Mouse (Mus musculus) 3T3-L1 (cell line): ENCODE data around the gene Marcks.
"Not testable (repeated sequence)": the region's sequence is repeated elsewhere in the genome, so short reads cannot be mapped to it uniquely, and the experiment has no call there.

ENCODE experiments used
- DNase-seq: peaks from one replicate; pipeline ENCODE4 v3.0.0-alpha.2; 2015; ENCODE audit warnings: low read depth, low spot score

Gene Marcks

DNA sequence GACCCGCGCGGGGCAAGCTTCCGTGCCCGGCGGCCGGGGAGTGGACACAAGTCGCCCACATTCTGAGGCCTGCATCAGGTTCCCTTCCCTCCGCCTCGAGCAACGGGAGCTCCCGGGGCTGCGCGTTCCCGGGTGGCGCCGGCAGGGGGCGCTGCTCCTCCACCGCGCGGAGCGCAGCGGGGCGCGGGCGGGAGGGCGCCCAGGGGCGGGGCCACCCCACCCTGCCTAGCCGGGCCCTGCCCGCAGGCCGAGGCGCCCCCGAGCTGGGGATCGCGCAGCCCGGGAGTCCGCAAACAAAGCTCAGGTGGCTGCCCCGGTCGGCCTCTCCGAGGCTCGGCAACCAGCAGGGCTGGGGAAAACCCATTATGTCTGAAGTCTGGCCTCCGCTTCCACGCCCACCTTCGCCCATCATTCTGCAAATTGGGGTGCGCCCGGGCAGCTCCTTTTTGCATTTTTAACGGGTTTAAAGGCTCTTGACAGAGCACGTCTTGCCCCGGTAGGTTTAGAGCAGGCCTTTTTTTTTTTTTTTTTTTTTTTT is 1.7 kb downstream of the Marcks start:
- peak; percentile 83 for DNase-seq

DNA sequence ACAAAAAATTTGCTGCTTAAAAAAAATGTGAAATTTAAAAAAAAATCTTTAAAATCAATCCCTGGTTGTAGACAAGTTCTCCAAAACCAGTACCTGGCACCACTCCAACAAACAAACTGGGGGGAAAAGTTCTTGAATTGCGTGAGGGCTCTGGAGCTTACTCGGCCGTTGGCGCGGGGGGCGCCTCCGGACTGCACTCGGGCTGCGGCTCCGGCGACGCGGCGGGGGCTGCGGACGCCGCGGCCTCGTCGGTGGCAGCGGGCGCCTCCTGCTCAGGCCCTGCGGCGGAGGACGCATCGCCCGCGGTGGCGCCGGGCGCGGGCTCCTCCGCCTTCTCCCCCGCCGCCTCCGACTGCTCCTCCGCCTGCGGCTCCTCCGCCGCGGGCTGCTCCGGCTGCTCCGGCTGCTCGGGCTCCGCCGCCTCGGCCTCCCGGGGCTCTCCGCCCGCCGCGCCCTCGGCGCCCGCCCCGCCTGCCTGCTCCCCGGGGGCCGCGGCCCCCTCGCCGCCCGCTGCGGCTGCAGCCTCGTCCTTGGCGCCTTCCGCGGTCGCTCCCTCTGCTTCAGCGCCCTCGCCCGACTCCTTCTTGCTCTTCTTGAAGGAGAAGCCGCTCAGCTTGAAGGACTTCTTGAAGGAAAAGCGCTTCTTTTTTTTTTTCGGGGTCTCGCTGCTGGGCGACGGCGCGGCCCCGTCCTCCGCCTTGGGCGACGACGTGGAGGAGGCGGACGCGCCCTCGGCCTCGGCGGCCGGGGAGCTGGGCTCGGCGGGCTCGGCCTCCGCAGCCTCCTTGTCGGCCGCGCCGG is 2.6 kb downstream of the Marcks start:
- DNase-seq = peak; percentile 51

DNA sequence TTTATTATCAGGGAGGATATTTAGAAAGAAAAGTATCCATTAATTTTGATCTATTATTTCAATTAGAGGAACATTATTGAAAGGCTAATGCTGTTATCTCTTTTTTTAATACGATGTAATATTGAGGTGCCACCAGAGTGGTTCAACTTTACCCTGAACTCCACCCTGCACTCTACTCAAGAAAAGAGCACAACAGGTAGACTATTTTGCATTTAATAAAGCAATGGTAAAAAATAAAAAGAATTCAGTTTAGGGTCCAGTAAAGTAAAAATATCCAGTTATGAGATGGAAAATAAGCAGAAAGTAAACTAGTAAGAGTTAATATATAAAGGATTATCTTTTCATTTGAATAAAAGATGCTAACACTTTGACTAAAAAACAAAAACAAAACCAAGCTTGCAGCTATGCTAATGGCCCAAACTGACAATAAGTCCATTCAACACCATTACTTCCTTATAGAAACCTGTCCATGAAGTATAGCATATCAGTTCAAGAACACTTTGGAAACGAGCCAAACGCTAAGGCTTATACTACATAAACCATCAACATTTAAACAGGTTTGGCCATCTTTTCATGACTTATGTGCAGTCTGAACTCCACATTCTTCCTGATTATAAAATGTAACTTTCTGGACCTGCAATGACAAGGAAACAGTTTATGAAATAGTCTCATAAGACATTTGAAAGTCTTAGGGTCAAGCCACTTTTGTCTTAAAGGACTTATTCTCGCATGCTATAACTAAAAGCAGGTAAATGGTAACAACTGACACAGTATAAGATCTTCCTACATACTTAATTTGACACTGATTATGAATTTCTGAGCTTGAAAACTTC is 4.6 kb downstream of the Marcks start:
- DNase-seq = peak; percentile 29

DNA sequence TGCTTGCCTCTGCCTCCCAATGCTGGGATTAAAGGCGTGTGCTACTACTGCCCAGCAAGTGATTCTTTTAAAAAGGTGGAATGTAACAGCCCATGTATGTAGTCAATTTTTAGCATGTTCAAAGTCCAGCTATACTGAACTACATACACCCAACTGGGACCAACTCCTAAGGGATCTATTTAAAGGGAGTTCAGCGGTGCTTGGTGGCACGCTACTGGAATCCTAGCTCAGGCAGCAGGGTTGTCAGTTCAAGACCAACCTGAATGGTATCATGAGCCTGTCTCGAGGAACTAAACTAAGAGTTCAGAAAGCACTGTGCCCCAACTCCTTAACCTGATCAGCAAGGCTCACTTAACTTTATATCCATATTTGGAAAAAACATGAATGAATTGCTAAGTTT is 6.0 kb downstream of the Marcks start:
- DNase-seq = peak; percentile 9

DNA sequence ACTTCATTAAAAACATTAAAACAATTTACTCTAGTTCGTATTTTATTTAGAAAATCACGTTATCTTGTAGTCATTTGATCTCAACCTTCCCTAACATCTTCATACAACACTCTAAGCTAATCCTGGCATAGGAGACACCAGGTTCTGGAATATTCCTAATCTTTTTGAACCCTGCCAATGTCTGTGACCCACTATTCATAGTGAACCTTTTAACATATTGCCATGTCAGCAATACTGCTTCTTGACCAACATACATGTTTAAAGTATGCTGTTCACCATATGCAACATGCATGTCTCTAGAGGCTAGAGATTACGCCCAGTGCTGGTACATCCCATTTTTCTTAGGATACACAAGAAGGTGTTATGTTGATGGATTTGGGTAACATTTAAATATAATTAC is 9.1 kb downstream of the Marcks start:
- no peak for DNase-seq

DNA sequence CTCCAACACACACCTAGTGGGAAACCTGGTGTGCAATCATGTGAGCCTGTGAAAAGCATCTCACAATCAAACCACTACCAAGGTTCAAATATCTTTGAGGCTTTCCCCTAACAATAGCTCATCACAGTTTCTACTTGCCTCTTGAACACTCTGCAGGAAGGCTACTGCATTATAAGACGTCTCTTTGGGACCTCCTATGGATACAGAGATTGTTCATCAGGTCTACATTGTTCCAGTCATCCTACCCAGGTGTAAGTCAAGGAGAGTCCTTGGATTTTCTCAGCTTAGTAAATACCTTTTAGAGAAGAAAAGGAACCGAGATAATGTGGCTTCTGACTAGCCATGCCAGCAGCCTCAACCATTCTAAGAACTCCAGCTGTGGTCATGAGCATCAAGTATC is 23.4 kb downstream of the Marcks start:
- DNase-seq = no peak

DNA sequence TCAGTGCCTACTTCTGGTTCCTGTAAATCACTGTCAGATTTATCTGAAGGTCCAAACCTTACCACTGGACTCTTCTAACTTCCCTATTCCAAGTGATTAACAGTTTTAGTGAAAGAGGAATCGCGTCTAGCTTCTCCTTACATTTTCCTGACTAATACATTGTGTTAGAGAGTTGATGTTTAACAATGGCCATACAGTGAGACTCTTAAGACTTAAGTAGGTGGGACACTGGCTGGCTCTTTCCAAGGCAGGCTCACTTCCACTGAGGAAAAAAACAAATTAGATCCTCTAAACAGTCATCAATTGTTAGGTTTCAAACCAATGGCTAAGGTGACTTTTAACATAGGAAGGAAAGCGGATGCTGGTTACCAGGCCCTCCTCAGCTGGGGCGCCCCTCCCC is 25.9 kb downstream of the Marcks start:
- DNase-seq = no peak

DNA sequence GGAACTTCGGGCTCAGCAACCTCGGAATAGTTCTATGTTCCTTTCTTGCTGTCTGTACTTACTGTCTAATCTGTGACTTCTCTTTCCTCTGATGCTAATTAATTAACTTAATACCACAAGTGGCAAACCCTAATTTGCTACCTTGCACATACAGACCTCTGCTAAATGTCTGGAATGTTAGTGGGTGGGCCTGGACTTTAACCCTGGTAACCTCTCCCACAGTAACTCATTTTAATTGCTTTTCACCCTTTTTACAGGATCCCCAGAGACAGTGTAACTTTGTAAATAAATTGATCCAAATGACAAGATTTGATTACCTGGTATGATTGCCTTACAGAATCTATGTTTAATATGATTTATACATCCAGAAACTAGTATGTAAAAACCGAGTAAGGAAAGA is 26.4 kb downstream of the Marcks start:
- DNase-seq = no peak

DNA sequence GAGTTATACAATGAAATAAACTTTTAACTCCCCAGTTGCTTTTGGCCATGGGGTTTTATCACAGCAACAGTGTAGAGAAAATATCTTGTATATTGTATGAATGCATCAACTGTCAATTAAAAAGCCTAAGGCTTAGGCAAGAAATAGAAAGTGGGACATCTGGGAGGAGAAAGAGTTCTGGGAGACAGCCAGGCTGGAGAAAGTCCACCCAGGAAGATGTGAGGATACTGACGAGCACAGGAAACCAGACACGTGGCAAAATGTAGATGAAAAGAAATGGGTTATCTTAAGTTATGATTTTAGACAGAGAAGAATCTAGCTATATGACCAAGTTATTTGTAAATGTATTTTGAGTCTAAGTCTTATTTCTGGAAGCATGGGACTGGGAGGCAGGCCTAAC is 27.3 kb downstream of the Marcks start:
- DNase-seq = no peak

DNA sequence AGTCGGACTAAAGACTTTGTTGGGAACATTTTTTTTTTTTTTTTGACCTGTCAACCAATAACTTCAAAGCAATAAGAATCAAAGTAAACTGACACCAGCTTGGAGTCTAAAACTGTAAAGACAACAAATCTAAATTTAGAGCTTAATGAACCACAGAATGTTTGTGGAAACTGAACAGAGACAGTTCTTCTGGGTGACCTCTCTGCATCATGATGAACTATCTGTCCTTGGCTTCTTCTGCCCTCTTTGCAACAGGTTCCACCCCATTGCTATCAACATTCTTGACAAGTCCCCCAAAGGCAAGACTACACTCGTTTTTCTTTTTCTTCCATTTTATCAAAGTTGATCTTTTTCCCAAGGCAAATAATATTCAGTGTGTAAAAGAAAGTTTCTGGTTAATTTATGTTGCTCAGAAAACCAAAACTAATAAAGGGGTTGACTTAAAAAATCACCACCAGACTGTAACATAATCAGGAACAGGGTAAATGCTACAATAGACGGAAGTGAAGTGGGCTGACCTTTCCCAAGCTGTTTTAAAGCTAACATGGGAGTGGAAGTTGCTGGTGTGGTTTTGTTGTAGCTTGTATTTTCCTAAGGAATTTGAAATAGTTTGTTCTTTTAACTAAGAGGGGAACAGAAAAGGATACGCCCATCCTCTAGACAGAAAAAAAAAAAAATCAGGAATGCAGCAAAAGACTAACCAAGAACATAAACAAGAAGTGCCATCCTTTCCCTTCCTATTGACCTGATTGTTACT is 31.7 kb downstream of the Marcks start:
- DNase-seq = no peak

DNA sequence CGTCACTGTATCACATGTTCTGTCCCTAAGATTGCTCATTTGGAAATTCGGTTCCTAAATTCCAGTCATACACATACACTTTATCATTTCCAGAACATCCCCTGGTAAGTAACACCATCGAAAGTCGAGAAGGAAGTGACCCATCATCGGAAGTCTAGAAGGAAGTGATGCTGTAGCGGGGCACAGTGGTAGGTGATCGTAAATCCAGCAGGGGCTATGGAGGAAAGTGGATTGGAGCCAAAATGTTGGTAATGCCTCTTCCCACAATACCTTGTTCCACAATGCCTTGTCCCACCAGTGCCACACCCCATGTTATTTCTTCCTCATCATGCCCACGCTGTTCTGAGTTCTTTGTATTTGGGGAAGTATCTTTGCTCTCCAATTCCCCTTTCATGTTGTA is 32.4 kb downstream of the Marcks start:
- no peak for DNase-seq

DNA sequence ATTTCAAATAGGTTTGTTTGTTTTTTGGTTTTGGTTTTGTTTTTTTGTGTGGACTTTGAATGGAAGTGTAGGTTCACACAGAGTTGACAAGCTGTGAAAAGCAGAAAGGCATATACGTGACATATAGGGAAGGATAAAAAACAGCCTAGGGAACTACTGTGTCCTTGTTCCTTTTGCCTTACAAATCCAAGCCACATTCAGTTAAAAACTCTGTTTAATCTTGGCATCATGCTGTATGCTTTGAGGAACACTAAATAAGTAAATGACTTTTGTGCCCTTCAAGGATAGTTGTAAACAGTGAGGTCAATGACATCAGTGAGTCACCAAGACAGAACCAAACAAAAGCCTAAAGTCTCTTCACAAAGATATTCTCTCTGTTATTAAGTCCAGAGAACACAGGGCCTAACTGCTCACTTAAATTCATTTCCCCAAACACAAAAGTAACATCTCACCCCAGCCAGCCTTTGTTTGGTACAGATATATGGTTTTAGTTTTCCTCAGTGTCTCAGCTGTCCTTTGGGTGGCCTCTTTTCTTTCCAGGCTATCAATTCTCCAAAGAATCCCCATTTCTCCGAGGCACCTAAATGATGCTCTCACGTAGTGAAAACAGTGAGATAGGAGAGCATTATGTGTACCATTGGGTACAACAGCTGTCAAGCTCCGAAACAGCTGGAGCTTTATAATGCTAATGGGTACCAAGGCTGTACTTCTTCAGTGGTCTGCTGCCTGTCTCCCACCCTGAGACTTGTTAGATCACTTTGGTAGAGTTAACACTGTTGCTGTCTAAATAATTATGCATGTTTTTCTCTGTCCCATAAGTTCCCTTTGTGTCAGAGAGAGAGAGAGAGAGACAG is 36.3 kb downstream of the Marcks start:
- DNase-seq = no peak

DNA sequence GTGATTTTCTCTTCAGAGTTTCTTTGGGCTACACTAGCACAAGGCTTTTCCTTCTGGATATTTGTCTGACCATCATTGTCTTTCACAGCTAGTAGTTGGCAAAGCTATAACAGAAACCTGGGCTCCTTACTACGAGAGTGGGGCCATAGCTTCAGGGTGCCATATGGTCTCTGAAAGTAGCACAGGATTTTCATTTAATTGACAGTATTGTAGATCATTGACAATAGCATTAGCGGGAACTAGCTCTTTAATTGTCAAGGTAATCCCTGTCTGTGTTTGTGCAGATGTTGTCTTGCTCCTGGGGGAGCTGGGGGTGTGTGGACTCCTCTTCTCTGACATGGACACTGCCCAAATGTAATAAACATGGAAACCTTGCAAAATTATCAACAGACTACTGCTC is 37.0 kb downstream of the Marcks start:
- DNase-seq = no peak

DNA sequence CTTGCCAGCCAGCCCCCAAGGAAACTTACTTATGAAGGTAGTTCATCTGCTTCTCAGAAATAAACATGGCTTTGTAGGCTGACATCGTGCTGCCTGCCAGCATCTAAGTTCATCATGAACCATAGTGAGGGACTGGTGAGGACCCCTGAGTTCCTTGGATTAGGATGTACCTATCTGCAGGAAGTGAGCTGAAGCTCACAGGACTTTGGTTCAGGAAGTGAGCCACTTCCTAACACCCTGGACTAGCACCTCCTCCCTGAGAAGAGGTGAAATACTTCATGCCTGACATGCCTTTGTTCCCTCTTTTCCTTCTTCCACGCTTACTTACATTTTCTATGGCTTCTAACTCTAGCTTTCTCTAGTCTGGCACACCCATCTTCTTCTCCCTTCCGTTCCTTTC is 42.2 kb downstream of the Marcks start:
- DNase-seq = no peak

DNA sequence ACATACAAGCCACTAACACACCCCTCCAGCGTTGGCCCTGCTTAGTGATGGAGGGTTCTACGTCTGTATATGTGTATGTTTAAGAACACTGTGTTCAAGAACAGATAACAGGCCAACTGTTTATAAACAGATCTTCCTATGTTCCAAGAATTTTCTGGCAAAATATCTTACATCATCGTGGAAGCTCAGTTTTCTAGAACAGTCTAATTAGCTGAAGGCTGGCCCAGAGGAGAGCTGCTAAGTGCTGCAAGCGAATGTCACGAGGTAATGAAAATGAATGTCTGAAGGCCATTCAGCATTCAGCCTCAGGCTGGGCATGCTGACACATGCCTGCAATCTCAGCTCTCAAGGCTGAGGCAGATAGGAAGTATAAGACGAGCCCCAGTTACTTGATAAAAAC is 42.9 kb downstream of the Marcks start:
- DNase-seq = no peak

DNA sequence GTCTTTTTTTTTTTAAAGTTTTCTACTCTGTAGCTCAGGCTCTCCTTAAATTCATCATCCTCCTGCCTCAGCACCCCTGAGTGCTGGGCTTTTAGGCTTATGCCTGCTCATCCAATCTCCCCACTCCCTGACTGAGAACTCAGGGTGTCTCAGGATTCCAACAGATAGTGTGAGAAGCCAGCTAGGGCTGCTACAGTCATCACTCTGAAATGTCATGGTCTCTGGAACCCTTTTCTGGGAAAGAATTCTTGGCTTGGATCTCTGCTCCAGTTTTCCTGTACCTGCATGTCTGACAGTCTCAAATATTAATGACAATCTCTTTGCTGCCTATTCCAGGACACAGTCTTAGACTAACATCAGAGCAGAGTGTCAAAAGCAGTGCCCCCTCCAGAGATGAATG is 45.4 kb downstream of the Marcks start:
- DNase-seq = no peak

DNA sequence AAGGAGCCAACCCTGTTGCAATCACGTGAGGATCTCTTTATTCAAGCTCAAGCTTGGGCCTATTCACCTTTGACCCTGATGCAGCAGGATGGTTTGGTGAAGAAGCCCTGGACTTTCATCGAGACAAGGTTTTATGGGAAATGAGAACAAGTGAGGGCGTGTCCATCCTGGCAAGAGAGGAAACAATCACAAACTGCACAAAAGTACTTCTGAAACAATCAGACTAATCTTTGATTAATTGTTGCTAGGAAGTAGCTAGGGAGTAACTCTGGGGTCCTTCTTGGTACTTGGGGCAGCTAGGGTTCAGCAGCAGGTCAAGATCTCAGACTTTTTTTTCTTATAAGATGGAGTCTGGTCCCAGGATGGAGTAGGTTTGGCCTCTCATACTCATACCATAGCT is 48.3 kb downstream of the Marcks start:
- DNase-seq = no peak

DNA sequence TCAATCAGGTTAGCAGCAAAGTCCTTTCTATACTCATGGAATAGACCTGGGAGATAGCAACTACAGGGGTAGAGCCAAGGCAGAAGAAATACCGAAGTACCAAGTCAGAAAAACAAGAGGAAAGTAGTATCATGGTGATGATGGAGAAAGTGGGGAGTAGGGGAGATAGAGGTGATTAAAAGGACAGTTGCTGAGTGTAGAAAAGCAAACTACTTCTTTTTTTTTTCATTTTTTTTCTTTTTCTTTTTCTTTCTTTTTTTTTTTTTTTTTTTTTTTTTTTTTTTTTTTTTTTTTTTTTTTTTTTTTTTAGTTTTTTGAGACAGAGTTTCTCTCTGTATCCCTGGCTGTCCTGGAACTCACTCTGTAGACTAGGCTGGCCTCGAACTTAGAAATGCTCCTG is 54.6 kb downstream of the Marcks start:
- not testable (repeated sequence) for DNase-seq
